Mouse (Mus musculus): Measurements from ENCODE around the gene Ccl7.

The Ccl7 gene

GRCm38 (mm10) chr11:82045471-82045870 lies at the start of gene Ccl7:
TSS of gene Ccl7 (plus strand) at chr11:82045712.
- in situ Hi-C loops (cut with MboI, MseI): no loop called here

- in situ Hi-C loops (cut with MboI, MseI): loop anchor here (25.0 kb wide), 1 partner anchor 891 kb away; the partner anchor contains the start of genes Fndc8 and Rad51d
These were observed 49.2 kb upstream of the Ccl7 start for GRCm38 (mm10) chr11:81996172-81996841.

DNA sequence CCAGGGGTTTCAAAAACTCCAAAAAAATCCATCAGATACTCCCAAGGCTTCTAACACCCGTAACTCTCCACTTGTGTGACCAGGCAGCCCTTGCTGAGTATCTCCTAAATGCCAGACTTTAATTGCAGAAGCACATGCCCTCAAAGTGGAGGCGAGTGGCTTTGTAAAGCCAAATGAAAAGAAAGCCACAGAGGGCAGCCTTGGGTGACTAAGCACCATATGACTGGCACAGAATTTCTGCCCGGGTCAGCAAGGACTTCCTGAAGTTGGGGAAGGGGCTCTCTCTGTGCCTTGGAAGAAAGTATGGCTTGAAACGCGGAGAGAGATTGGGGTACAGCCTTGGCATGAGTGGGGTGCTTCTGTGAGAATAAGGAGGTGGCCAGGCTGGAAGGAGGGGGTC lies 48.4 kb upstream of the Ccl7 start:
- in situ Hi-C loops (cut with MboI, MseI): loop anchor here (25.0 kb wide), 1 partner anchor 890 kb away; the partner anchor contains the start of genes Fndc8 and Rad51d

DNA sequence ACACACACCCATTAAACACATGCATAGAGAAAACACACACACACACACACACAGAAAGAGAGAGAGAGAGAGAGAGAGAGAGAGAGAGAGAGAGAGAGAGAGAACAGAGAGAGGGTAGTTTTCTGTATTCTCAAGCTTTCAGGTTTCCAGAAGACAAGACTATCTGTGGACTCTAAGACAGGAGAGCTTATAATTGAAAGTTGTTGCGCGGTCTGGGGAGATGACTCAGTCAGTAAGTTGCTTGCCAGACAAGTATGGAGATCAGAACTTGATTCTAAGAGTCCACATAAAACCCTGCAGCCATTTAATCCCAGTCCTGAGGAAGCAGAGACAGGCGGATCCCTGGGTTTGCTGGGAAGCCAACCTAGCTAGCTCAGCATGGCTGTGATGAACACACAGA lies 46.9 kb upstream of the Ccl7 start:
- in situ Hi-C loops (cut with MboI, MseI): loop anchor here (25.0 kb wide), 1 partner anchor 889 kb away; the partner anchor contains the start of genes Fndc8 and Rad51d

- in situ Hi-C loops (cut with MboI, MseI): loop anchor here (25.0 kb wide), 1 partner anchor 888 kb away; the partner anchor contains the start of genes Fndc8 and Rad51d
These were observed 46.0 kb upstream of the Ccl7 start for GRCm38 (mm10) chr11:81999469-81999868.

GRCm38 (mm10) chr11:82000581-82000980 lies 44.9 kb upstream of the Ccl7 start:
- in situ Hi-C loops (cut with MboI, MseI): no loop called here

DNA sequence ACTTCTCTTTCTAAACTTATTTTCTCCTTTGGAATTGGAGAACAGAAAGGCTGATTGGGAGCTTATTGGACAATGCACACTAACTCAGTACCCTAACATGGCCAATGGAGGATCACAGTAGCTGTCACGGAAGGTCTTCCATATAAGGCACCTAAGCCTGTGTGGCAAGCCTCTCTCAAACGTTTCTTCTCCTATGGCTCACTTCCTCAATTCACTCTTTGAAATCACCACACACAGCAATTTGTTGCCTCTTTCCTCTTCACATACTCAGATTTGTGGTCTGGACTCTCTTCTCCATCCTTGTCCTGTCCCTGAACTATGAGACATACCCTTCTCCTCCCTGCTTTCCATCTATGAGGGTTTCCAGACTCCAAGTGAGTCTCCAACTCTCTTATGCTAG lies 40.7 kb upstream of the Ccl7 start:
- in situ Hi-C loops (cut with MboI, MseI): no loop called here

DNA sequence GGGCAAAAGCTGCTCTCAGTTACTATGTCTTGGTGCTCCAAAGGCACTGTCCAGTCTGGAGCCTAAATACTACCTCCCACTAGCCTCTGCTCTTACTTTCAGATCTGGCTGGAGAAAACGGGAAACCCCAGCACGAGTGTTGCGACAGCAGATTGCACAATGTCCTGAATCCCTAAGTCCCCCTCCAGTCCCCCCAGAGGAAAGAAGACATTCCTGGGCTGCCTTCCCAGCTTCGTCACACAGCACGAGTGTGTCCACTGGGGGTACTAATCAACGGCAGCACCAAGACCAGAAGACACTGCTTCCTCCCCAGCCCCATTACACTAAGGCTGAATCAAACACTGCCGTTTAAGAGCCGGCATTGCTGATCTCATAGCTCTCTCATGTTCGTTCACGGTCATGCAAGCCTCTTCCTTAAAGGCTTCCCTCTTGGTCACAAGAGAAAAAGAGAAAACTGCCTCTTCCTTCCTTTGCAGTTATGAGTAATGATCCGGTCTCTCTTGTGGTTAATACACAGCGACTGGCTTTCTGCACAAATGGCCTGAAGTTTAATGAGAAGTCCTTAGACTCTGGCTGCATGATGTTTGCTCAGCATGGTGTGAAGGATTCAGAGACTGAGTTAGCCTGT lies 38.6 kb upstream of the Ccl7 start:
- in situ Hi-C loops (cut with MboI, MseI): no loop called here

- in situ Hi-C loops (cut with MboI, MseI): no loop called here
These were observed 35.4 kb upstream of the Ccl7 start for GRCm38 (mm10) chr11:82010115-82010514.

- in situ Hi-C loops (cut with MboI, MseI): no loop called here
These were observed 33.9 kb upstream of the Ccl7 start for GRCm38 (mm10) chr11:82011411-82012193.

DNA sequence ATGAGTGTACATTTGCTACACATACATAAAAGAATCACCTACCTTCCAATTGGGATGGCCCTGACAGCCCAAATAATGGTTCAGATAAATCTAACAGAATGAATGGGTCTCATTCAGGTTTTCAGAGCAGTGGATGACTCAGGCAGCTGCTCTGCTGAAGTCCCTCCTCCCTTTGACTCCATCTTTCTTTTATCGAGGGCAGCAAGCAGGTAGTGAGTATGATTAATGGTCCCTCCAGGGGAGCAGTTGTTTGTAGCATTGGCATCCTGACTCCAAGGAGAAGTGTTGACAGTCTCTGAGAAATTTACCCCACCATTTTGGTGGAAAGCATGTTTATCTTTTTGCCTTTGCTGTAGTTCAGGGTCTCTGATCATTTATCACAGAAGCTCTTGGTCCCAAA lies 31.8 kb upstream of the Ccl7 start:
- in situ Hi-C loops (cut with MboI, MseI): no loop called here

GRCm38 (mm10) chr11:82015066-82015465 lies 30.4 kb upstream of the Ccl7 start:
- in situ Hi-C loops (cut with MboI, MseI): no loop called here

DNA sequence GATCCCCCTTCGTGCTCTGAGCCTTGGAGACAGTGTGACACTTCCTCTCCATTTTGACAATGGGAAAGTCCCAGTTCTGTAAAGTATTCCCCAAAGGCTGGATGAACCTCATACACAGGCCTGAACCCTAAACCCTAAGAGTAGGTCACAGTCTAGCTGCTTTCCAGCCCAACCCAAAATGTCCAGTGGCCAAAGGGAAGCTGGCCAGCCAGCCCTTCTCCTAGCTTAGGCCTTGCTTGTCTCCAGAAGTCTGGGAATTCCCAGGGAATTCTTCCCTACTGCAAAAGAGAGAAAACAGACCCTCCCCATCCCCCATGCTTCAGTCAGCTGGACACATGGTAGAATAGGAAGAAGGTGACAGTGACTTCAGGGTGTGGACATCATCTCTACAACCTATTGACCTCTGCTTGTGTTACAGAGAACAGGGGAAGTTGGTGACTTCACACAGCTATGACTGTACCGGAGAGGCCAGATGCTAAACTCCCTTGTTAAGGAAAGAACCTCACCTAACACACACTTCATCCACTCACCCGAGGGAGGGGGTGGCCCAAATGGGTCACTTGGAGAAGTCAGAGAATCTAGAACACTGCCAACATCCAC lies 29.2 kb upstream of the Ccl7 start:
- in situ Hi-C loops (cut with MboI, MseI): no loop called here

DNA sequence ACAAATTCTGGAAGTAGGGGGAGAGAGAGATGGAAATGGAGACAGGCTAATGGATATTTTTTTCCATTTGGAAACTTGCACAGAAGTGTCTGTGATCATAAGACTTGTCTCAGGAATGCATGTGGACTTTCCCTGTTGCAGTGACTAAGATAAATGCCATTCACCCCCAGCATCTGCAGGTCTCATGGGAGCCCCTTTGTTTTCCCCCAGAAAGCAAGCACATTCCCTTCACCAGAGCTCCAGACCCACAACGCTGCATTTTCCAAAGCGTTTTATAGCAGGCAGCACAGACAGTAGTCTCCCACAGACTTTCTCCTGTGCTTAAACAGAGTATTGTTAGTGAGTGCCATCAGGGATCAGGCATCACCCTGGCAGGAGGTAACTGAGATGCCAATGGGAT lies 26.1 kb upstream of the Ccl7 start:
- in situ Hi-C loops (cut with MboI, MseI): no loop called here

GRCm38 (mm10) chr11:82019793-82020192 lies 25.7 kb upstream of the Ccl7 start:
- in situ Hi-C loops (cut with MboI, MseI): no loop called here

DNA sequence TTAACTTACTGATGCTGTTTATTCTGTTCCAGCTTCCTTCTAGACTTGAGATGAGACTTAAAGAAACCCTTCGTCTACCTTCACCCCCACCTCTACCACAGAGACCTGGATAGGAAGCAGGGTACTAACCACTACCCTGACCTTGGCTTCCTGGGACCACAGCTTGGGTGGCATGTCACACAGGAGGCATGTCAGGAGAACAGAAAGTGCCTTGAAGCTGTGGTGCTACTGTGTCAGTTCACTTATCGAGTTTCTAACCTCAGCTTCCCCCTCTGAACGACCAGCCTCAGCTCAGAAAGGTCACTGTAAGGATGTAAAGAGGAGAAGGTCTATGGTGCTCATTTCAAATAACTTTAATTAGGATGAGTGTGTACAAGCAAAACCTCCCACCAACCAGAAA lies 24.1 kb upstream of the Ccl7 start:
- in situ Hi-C loops (cut with MboI, MseI): no loop called here

- in situ Hi-C loops (cut with MboI, MseI): no loop called here
These were observed 22.9 kb upstream of the Ccl7 start for GRCm38 (mm10) chr11:82022504-82023056.

- in situ Hi-C loops (cut with MboI, MseI): no loop called here
These were observed 21.7 kb upstream of the Ccl7 start for GRCm38 (mm10) chr11:82023769-82024168.

- in situ Hi-C loops (cut with MboI, MseI): no loop called here
These were observed 15.3 kb upstream of the Ccl7 start for GRCm38 (mm10) chr11:82030171-82030570.

- in situ Hi-C loops (cut with MboI, MseI): no loop called here
These were observed 13.4 kb upstream of the Ccl7 start for GRCm38 (mm10) chr11:82032136-82032535.

- in situ Hi-C loops (cut with MboI, MseI): no loop called here
These were observed 12.7 kb upstream of the Ccl7 start for GRCm38 (mm10) chr11:82032678-82033344.

Data from T-helper 1 cell (primary cell).